Mouse (Mus musculus) heart, adult 2 months (tissue): ENCODE measurements around the gene Ddx27.

Experiments
- CTCF ChIP-seq: fragments of 200-600 bp; IDR thresholded peaks from 2 replicates; pipeline ENCODE4 v1.8.1; 2022; ENCODE audit warnings: antibody characterized with exemption, mild to moderate bottlenecking, moderate library complexity
- EP300 ChIP-seq: fragments of 200-500 bp; IDR thresholded peaks from 2 replicates; pipeline ENCODE4 v1.6.1; 2011; ENCODE audit warnings: low read depth, low read length, control low read depth; ENCODE audit not compliant: insufficient read depth

DNA sequence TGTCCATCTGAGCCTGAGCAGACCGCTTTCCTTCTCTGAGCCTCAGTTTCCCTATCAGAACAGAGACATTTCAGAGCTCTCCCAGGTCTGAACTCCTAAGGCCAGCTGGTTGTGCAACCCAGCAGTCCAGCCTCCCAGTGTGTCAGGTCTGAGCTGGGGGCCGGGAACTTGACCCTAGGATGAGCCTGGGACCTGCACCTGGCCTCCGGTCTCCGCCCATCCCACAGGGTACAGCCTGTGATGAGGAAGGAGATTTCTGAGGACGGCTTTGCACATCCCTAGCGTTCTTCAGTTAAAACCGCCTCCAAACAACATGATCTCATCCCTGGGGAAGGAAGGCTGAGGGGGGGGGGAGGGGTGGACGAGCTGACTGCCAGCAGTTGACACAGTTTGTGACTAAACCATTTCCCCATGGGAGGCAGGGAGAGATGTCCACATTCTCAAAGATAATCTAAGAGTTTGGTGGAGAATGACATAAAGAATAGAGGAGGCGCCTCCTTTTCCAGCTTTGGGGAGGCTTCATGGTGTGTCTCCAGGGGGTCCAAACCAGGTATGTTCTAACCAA lies 64.0 kb downstream of the Ddx27 start:
- no peak for TF ChIP-seq CTCF
- no peak for TF ChIP-seq EP300
